ENCODE assay signal across 27 mouse cellular contexts in the genomic region with DNA sequence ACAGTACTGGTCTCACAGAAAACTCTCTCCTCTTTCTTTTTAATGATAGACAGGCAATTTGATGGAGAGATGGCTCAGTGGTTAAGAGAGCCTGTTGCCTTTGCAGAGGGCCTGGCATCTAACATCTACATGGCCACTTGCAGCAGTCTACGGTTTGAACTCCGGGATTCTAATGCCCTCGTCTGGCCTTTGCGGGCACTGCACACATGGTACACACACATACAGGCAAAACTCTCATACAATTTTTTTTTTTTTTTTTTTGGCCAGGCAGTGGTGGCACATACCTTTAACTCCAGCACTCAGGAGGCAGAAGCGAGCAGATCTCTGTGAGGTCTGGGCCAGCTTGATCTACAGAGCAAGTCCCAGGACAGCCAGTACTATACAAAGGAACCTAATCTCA. TPM values are rescaled to one million over a fixed set of nuclear protein-coding genes. Genes with fewer than 3 reads are reported as not detected.
DNase-seq lines count a peak whose midpoint lies in the region; ATAC-seq and TF ChIP-seq lines count a peak whose summit lies in the region.
"Had no signal": no experiment of that assay in that cellular context is flagged by ENCODE, and none has a peak within 500 bp of the region (broad histone marks: within the 10 kb centered on the region; RNA-seq: fewer than 3 reads in every experiment).

No protein-coding gene starts in this region.

- TF ChIP-seq CTCF in midbrain, postnatal 0 days (IDR thresholded peaks at IDR 0.05): peak; percentile 15
- TF ChIP-seq CTCF in ES-Bruce4 (IDR thresholded peaks at IDR 0.05; ENCODE audit: low read depth, low read length): peak; percentile 52

- H3K27me3 ChIP-seq in midbrain, postnatal 0 days (ENCODE audit: insufficient read depth, low read length): no peaks in the 10 kb centered on the region
- H3K27me3 ChIP-seq in midbrain, embryonic 10.5 days (ENCODE audit: low read depth, poor library complexity, severe bottlenecking): no peaks in the 10 kb centered on the region
- no peaks in the 10 kb centered on the region for H3K27me3 ChIP-seq in ES-Bruce4 (ENCODE audit: control insufficient read depth, insufficient read depth, low read length, poor library complexity, severe bottlenecking)
- H3K27me3 ChIP-seq: lung, embryonic 15.5 days; midbrain, embryonic 15.5 days; neural tube, embryonic 13.5 days; stomach, embryonic 15.5 days had no signal

- H3K4me3 ChIP-seq in midbrain, postnatal 0 days (ENCODE audit: low read depth, low read length): no peak overlapping the region
- no peak overlapping the region for H3K4me3 ChIP-seq in midbrain, embryonic 10.5 days
- H3K4me3 ChIP-seq in ES-Bruce4 (ENCODE audit: low read depth, low read length): no peak overlapping the region
- H3K4me3 ChIP-seq: forebrain, embryonic 10.5 days; hindbrain, embryonic 10.5 days; left cerebral cortex, adult 2 months; lung, embryonic 15.5 days; midbrain, embryonic 15.5 days; myocyte; neural tube, embryonic 13.5 days; stomach, embryonic 15.5 days had no signal

- TF ChIP-seq POLR2A in ES-Bruce4 (IDR thresholded peaks at IDR 0.05; ENCODE audit: insufficient read depth, low read length): no peak

- TF ChIP-seq EP300 in ES-Bruce4 (IDR thresholded peaks at IDR 0.05; ENCODE audit: insufficient read depth, low read depth, low read length): no peak

- no peaks in the 10 kb centered on the region for H3K36me3 ChIP-seq in midbrain, postnatal 0 days (ENCODE audit: insufficient read depth, low read length)
- H3K36me3 ChIP-seq in midbrain, embryonic 10.5 days: no peaks in the 10 kb centered on the region
- no peaks in the 10 kb centered on the region for H3K36me3 ChIP-seq in ES-Bruce4 (ENCODE audit: control insufficient read depth, insufficient read depth, low read length, poor library complexity, severe bottlenecking)
- H3K36me3 ChIP-seq: forebrain, embryonic 10.5 days; hindbrain, embryonic 10.5 days; lung, embryonic 15.5 days; midbrain, embryonic 15.5 days; neural tube, embryonic 13.5 days; stomach, embryonic 15.5 days had no signal

- H3K27ac ChIP-seq in midbrain, postnatal 0 days (ENCODE audit: low read depth, low read length): no peak overlapping the region
- no peak overlapping the region for H3K27ac ChIP-seq in midbrain, embryonic 10.5 days (replicated peaks)
- no peak overlapping the region for H3K27ac ChIP-seq in ES-Bruce4 (ENCODE audit: insufficient read depth, low read length)
- H3K27ac ChIP-seq: forebrain, embryonic 10.5 days; hindbrain, embryonic 10.5 days; left cerebral cortex, adult 2 months; liver, embryonic 14.5 days; lung, embryonic 15.5 days; midbrain, embryonic 15.5 days; neural tube, embryonic 13.5 days; stomach, embryonic 15.5 days had no signal

- WGBS in midbrain, postnatal 0 days: 85% methylated on average over 5 of the region's 5 CpGs
- 94% methylated on average over 5 of the region's 5 CpGs for WGBS in midbrain, embryonic 10.5 days

- no peaks in the 10 kb centered on the region for H3K4me1 ChIP-seq in midbrain, postnatal 0 days (ENCODE audit: insufficient read depth, low read length)
- H3K4me1 ChIP-seq in midbrain, embryonic 10.5 days: peaks cover 8% of the 10 kb centered on the region
- no peaks in the 10 kb centered on the region for H3K4me1 ChIP-seq in ES-Bruce4 (ENCODE audit: control insufficient read depth, insufficient read depth, low read length)
- H3K4me1 ChIP-seq: stomach, embryonic 15.5 days had no signal

- no peaks in the 10 kb centered on the region for H3K9me3 ChIP-seq in midbrain, postnatal 0 days (ENCODE audit: low read length)
- no peaks in the 10 kb centered on the region for H3K9me3 ChIP-seq in midbrain, embryonic 10.5 days (replicated peaks)
- no peaks in the 10 kb centered on the region for H3K9me3 ChIP-seq in ES-Bruce4 (replicated peaks; ENCODE audit: control insufficient read depth, insufficient read depth, low read length, poor library complexity, severe bottlenecking)
- H3K9me3 ChIP-seq: forebrain, embryonic 10.5 days; hindbrain, embryonic 10.5 days; lung, embryonic 15.5 days; midbrain, embryonic 15.5 days; neural tube, embryonic 13.5 days; stomach, embryonic 15.5 days had no signal

- ATAC-seq in midbrain, postnatal 0 days (ENCODE audit: low FRiP score): no peak
- ATAC-seq: forebrain, postnatal 0 days; midbrain, embryonic 15.5 days had no signal

- no peak for DNase-seq in midbrain, postnatal 0 days (ENCODE audit: low spot score)
- DNase-seq in midbrain, embryonic 10.5 days (ENCODE audit: low spot score): no peak
- DNase-seq in A20 (ENCODE audit: low read depth, low spot score): peak; percentile 56
- peak; percentile 73 for DNase-seq in ZHBTc4 (ENCODE audit: low read depth, low spot score)
- DNase-seq in ovary, postnatal 10 days (ENCODE audit: low spot score): no peak
- DNase-seq in gastrocnemius, postnatal 14 days: no peak
- DNase-seq in adrenal gland, postnatal 4 days (ENCODE audit: low spot score in 2 of 2): no peak
- DNase-seq: cerebellum, adult 11-12 months; forebrain, postnatal 0 days; heart, adult 11 months; kidney, adult 18-20 months; layer of hippocampus, adult 9-11 months; lung, postnatal 36 days; thymus, postnatal 25 days had no signal

- no peak overlapping the region for H3K9ac ChIP-seq in midbrain, postnatal 0 days (replicated peaks; ENCODE audit: low read length, poor library complexity, severe bottlenecking)
- no peak overlapping the region for H3K9ac ChIP-seq in ES-Bruce4 (ENCODE audit: low read depth, poor library complexity, severe bottlenecking)
- H3K9ac ChIP-seq: forebrain, postnatal 0 days; liver, embryonic 14.5 days; lung, embryonic 15.5 days; midbrain, embryonic 15.5 days; neural tube, embryonic 13.5 days; stomach, embryonic 15.5 days had no signal

- H3K4me2 ChIP-seq in midbrain, postnatal 0 days (ENCODE audit: low read depth, low read length, poor library complexity, severe bottlenecking): no peak overlapping the region
- H3K4me2 ChIP-seq: heart, embryonic 11.5 days; lung, embryonic 15.5 days; midbrain, embryonic 15.5 days; neural tube, embryonic 13.5 days; stomach, embryonic 15.5 days had no signal

- intact Hi-C loops in gastrocnemius, postnatal 14 days (cut with DNase I; ENCODE audit: low total_unique reads): no loop called here

RNA-seq across cellular contexts. Expression of gene Dnah7a, which starts 2.4 kb away (rescaled TPM):
- total RNA-seq in midbrain, postnatal 0 days (2014; rRNA removed): 4.5 and 5.7 TPM in 2 replicates
- polyA plus RNA-seq in midbrain, postnatal 0 days (2015; fragmentation: Nextera tagmentation; extraction: Ambion mirVana): 11.7 and 12.0 TPM in 2 replicates
- polyA plus RNA-seq in midbrain, embryonic 10.5 days (2016; fragmentation: Nextera tagmentation; extraction: Ambion mirVana): 8.5 and 9.3 TPM in 2 replicates
- 1.8 and 2.2 TPM in 2 replicates for polyA plus RNA-seq in ES-Bruce4 (2011; ENCODE audit: insufficient read depth, insufficient read length, low read depth, missing spikeins)
- total RNA-seq in gastrocnemius, postnatal 14 days (2021): not detected
- total RNA-seq in adrenal gland, postnatal 4 days (2021): under 1 TPM; 0.20 to 0.93 TPM
- total RNA-seq: megakaryocyte-erythroid progenitor cell, adult 5-6 weeks; MEL had no signal
- polyA plus RNA-seq: liver, embryonic 14.5 days; myocyte had no signal

Comparison
In these comparisons a context has a peak if more than half of its experiments do, and no peak if none do; other contexts are left out.
1. DNase-seq: peak in A20 (single experiment) and ZHBTc4 (single experiment); none in midbrain, postnatal 0 days (single experiment), midbrain, embryonic 10.5 days (single experiment), ovary, postnatal 10 days (single experiment), gastrocnemius, postnatal 14 days (single experiment) and adrenal gland, postnatal 4 days (0 of 2).